Mouse (Mus musculus): ENCODE results near the gene Axl. TPM values are rescaled to one million over a fixed set of nuclear protein-coding genes. Genes with fewer than 3 reads are reported as not detected.

Gene Axl
- polyA plus RNA-seq, 1 experiment = 0.03 TPM

DNA sequence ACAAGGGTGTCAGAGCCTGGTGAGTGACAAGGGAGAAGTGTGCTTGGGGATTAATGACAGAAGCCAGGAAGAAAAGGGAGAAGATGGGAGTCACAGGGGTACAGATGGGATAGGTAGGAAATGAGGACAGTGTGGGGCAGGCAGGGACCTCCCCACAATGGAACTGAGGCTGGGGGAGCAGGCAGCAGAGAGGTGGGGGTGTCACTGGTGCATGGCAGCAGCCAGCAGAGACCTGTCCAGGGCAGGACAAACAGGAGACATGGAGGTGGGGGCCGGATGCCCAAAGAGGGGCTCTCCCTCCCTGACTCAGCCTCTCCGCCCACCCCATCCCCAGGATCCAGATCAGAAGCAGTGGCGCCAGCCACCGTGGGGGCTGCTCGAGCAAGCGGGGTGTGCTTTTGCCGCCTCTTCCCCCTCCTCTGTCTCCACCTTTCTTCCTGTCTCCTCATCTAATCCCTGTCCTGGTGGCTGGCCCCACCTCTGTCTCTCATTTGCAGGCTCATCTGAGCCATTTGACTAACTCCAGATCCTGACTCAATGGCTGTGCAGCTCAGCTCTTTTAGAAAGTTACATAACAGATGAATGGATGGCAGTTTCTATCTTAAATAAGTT, 77.9 kb downstream of the Axl start:
- TF ChIP-seq GATA1 (IDR thresholded peaks at IDR 0.05; ENCODE audit: low read length) = no peak

DNA sequence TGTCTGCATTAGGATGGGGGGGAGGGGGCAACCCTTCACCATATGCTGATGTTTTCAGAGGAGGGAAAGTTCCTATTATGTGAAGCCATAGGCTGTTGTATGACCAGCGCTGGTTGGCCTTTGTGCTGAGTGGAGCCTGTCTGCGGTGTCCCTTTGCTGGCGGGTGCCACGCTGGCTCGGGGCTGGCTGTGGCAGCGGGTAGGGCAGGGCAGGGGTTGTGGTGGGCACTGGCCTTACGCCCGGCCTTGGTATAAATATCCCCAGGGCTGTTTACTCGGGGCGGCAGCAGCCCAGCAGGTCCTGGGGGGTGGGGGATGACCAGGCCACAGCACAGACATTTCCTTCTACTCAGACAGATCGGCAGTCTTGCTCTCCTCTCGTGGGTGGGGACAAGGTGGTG, 78.5 kb downstream of the Axl start:
- no peak for TF ChIP-seq GATA1 (IDR thresholded peaks at IDR 0.05; ENCODE audit: low read length)

DNA sequence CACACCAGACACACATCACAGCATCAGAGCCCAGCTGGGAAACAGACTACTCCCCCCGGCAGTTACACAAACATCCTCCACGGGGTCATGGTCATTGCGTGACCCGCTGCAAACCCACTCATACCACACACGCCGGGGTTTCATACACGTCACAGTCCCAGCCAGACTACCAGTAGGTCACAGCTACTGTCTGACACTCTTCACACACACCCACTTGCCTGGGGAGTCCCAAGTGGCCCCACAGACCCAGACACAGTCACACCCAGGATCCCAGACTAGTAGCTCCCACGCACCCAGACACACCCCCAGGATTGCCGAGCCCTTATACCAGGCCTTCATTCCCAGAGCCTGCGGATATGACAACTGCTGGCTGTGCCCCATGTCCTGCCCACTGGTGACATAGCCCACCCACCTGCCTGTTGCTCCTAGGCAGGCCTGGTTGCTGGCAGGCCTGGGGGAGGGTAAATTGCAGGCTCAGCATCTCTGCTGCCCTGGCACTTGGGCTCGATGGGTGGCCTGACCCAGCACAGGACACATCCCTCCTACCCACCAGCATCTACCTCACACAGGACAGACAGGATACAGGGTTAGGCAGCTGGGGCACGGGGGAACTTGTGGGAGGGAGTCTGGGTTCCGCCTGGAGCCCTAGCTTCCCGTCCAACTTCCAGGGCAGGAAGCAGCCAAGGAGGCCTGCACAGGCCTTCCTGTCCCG, 80.8 kb downstream of the Axl start:
- no peak for TF ChIP-seq GATA1 (IDR thresholded peaks at IDR 0.05; ENCODE audit: low read length)

Other genes with a start within 250 kb of the Axl start
- gene Ceacam2, start 248.8 kb downstream of the Axl start, polyA plus RNA-seq (2012) = not detected in 2 replicates
- not detected in 2 replicates for gene Erich4, start 172.8 kb downstream of the Axl start, polyA plus RNA-seq (2012)
- 41.9 and 45.5 TPM in 2 replicates for gene Dmac2, start 169.3 kb downstream of the Axl start, polyA plus RNA-seq (2012)
- 0.44 and 0.50 TPM in 2 replicates for gene B3gnt8, start 162.1 kb downstream of the Axl start, polyA plus RNA-seq (2012)
- 70.4 and 81.4 TPM in 2 replicates for gene Bckdha, start 129.7 kb downstream of the Axl start, polyA plus RNA-seq (2012)
- 652 and 689 TPM in 2 replicates for gene Exosc5, start 129.5 kb downstream of the Axl start, polyA plus RNA-seq (2012)
- gene Tmem91, start 113.5 kb downstream of the Axl start, polyA plus RNA-seq (2012) = 2.8 and 3.6 TPM in 2 replicates
- gene B9d2, start 107.9 kb downstream of the Axl start, polyA plus RNA-seq (2012) = 125 and 142 TPM in 2 replicates
- gene Tgfb1, start 101.7 kb downstream of the Axl start, polyA plus RNA-seq (2012) = 1,641 and 2,011 TPM in 2 replicates
- 109 and 114 TPM in 2 replicates for gene Ccdc97, start 69.6 kb downstream of the Axl start, polyA plus RNA-seq (2012)
- gene Hnrnpul1, start 33.9 kb downstream of the Axl start, polyA plus RNA-seq (2012) = 513 and 543 TPM in 2 replicates
- gene Cyp2s1, start 28.2 kb upstream of the Axl start, polyA plus RNA-seq (2012) = not detected in 2 replicates
- gene Cyp2b10, start 108.9 kb upstream of the Axl start, polyA plus RNA-seq (2012) = not detected in 2 replicates